Mouse (Mus musculus): ENCODE data around the gene Mecom.

Mecom gene

DNA sequence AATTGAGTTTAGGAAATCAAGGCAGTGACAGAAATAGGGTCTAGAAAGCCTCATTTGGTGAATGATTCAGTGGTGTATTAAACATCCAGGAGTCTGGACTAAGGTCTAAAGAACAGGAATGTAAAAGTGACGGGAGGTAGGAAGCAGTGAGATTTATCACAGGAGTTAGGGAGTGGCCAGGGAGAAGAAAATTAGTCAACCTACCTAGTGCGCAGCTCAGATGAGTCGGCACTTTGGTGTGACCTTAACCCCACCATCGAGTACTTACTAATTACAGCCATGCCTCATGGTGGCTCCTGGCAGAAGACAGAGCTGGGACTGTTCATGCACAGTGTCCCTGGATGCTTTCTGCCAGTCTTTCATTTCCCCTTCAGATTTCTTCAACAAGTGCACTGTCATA is 61.4 kb downstream of the Mecom start:
- no peak for DNase-seq (ENCODE audit: low read depth, low spot score)

- DNase-seq (ENCODE audit: low read depth, low spot score), result no peak
These were observed 64.7 kb downstream of the Mecom start for GRCm38 (mm10) chr3:30483006-30483684.

- DNase-seq (ENCODE audit: low read depth, low spot score), result no peak
These were observed 66.1 kb downstream of the Mecom start for GRCm38 (mm10) chr3:30481682-30482081.

DNA sequence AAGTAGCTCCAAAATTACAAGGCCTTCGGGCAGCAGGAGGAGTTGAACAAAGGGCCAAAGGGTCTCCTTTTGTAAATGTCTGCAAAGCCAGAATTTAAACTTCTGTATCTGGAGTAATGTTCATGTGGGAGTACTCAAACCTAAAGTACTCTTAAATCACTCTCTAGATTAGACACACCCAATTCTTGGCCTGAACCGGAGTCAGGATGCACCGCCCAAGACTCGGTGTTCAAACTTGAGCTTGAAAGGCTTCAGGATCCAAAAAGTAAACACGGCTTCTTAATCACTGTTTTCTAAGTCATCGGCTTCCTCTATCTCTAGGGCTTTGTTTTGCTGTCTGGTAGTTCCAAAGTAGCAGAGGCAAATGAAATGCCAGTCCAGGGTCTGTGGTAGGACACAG is 67.3 kb downstream of the Mecom start:
- no peak for DNase-seq (ENCODE audit: low read depth, low spot score)

DNA sequence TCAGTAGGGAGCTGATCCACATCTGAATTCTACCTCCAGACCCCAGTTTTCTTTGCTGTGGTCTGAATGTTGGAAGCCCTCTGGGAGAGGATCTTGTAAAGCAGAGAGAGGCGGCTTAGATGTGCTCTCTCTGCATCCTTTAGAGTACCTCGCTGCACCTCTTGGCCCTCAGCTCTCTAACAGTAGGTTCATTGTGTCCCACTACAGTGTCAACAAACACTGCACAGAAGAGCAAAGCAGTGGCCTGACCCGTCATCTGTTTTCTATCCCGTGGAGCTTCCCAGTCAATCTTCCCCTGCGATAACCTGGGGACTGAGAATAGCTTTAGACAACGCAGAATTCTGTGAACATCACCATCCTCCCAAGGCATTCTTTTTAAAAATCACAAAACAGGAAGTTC is 69.6 kb downstream of the Mecom start:
- no peak for DNase-seq (ENCODE audit: low read depth, low spot score)

GRCm38 (mm10) chr3:30477008-30477407 is 70.8 kb downstream of the Mecom start:
- DNase-seq (ENCODE audit: low read depth, low spot score), result no peak

DNA sequence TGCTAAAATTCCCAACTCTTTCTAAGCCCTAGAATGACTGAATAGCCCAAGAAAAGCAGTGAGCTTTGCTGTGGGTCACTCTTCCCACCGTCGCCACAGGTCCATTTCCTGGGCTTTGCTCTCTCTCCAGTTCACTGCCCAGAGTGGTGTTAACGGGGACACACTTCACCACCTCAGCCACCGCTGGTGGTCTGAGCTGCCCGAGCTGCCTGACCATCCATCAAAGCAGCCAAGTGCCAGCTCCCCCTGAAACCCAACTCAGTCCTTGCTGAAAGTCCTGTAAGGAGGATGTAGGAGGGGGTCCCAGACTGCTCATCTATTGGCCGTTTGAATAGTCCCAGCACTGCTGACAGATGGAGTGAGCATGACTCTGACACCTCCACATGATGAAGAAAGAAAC is 72.2 kb downstream of the Mecom start:
- DNase-seq (ENCODE audit: low read depth, low spot score), result no peak

- DNase-seq (ENCODE audit: low read depth, low spot score), result no peak
These were observed 79.6 kb downstream of the Mecom start for GRCm38 (mm10) chr3:30468068-30468835.

DNA sequence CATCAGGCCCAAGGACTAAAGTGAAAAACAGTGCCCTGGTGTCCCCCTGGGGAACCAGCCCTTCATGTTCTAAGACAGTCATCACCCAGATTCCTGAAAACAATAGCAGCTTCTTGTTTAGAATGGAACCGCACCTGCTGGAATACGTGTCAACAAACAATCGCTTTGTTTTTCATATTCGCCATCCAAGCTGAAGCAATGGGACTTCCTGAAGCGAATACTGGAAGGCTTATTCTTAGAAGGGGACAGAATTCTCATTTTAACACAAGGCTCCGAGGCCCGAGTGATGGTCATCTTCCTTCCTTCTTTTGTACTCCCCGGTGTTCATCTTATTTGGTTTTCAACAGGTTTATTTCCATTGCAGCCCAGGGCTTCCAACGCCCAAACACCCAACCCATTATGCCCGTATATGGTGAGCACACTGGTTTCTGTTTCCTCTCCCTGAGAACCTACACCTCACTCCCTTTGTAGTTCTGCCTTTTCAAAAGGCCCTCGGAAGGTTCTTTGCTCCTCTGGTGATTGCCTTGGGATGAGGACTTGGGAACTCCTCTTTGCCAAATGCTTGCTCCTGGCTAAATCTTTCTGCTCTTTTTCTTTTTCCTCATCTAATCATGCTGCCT is 81.7 kb downstream of the Mecom start:
- DNase-seq (ENCODE audit: low read depth, low spot score), result no peak

- no peak for DNase-seq (ENCODE audit: low read depth, low spot score)
These were observed 83.3 kb downstream of the Mecom start for GRCm38 (mm10) chr3:30464497-30464896.

DNA sequence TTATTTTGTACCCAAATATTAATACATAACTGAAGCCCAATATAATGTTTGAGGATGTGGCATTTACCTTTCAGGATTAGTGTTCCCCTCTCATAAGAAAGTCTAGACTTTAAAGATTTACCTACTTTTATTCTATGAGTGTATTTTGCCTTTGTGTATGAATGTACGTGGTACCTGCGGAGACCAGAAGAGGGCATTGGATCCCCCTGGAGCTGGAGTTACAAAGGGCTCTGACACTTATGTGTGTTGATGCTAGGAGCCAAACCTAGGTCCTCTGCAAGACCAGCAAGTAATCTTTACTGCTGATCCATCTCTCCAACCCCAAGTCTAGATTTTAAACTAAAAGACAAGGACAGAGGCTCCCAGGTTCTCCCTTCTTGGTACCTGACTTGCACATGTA is 86.0 kb downstream of the Mecom start:
- DNase-seq (ENCODE audit: low read depth, low spot score), result no peak

GRCm38 (mm10) chr3:30460890-30461578 is 86.8 kb downstream of the Mecom start:
- no peak for DNase-seq (ENCODE audit: low read depth, low spot score)

GRCm38 (mm10) chr3:30459626-30460025 is 88.2 kb downstream of the Mecom start:
- DNase-seq (ENCODE audit: low read depth, low spot score), result no peak

- no peak for DNase-seq (ENCODE audit: low read depth, low spot score)
These were observed 89.7 kb downstream of the Mecom start for GRCm38 (mm10) chr3:30457975-30458678.

GRCm38 (mm10) chr3:30455902-30456301 is 91.9 kb downstream of the Mecom start:
- DNase-seq (ENCODE audit: low read depth, low spot score), result no peak

GRCm38 (mm10) chr3:30453546-30454455 is 94.0 kb downstream of the Mecom start:
- no peak for DNase-seq (ENCODE audit: low read depth, low spot score)

GRCm38 (mm10) chr3:30453046-30453445 is 94.8 kb downstream of the Mecom start:
- DNase-seq (ENCODE audit: low read depth, low spot score), result no peak

DNA sequence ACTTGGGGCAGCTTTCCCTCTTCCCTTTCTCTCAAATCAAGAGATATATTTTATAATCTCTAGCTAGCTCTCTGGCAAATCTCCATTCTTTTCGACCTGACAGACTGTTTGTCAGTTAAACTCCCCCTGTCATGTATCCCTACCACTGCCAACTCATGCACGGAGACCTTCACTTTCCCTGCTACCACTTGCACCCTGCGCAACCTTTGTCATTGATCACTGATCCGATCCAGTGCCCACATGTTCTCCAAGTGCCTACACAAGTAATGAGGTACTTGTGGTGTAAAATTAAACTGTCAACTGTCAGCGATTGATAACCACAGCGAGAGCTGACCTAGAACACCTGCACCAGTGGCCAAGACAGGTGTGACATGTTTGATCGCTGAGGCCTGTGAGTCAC is 95.3 kb downstream of the Mecom start:
- DNase-seq (ENCODE audit: low read depth, low spot score), result no peak

GRCm38 (mm10) chr3:30450206-30450965 is 97.4 kb downstream of the Mecom start:
- no peak for DNase-seq (ENCODE audit: low read depth, low spot score)

GRCm38 (mm10) chr3:30448624-30449023 is 99.2 kb downstream of the Mecom start:
- no peak for DNase-seq (ENCODE audit: low read depth, low spot score)
